Mouse (Mus musculus): ENCODE measurements around the gene Itpkb.

GRCm38 (mm10) chr1:180347059-180347458 lies 16.8 kb downstream of the Itpkb start:
- TF ChIP-seq EP300 (optimal IDR thresholded peaks at IDR 0.05) (no peak), CTCF (IDR thresholded peaks at IDR 0.05; ENCODE audit: low read depth) (no peak)
